Mouse (Mus musculus) bone marrow, adult 2 months (tissue): ENCODE measurements around the gene Tek.

Experiments
- CTCF ChIP-seq: fragments of 200-500 bp; IDR thresholded peaks from 2 replicates; pipeline ENCODE4 v1.5.1; 2011; ENCODE audit warnings: low read length, control low read depth; ENCODE audit not compliant: control insufficient read depth, insufficient read depth
- POLR2A ChIP-seq: fragments of 200-500 bp; IDR thresholded peaks from 2 replicates; pipeline ENCODE4 v1.6.1; 2011; ENCODE audit warnings: low read depth, mild to moderate bottlenecking, control low read depth, low read length, borderline replicate concordance; ENCODE audit not compliant: control insufficient read depth

DNA sequence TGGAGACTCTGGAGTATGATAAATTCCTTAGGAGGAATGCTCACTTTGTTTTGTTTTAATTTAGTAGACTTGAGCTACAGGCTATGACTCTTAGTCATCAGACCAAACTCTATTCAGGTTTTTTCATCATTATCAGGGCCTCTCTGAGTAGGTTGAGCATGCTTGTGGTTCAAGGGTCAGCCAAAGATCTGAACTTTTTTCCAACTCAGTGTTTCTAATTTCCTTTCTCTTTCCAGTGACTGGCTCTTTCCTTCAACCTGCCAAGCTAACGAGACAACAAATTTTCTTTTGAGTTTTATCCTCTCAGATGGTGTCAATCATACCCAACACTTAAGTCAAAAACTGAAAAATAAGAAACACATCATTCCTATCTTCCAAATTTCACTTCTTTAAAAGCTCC lies 71.5 kb downstream of the Tek start:
- TF ChIP-seq POLR2A (no peak), CTCF (no peak)
